Mouse (Mus musculus) heart, postnatal 36 days (tissue): ENCODE measurements at regions not wholly inside any gene's neighbourhood (a gene's known extent, or its start where the extent isn't known, plus 50 kb on each side); places are given as distances from the start of the nearest gene placed in this dataset.

Source experiments
- DNase-seq, 2 experiments: peaks; one replicate each; pipeline ENCODE4 v3.0.0; 2021 to 2022
- intact Hi-C: fragments of 180-260 bp; cut with DNase I; formaldehyde crosslinking; loops from one replicate; pipeline ENCODE4 v1.15.1; 2025

- no peak for DNase-seq
- intact Hi-C loops: no loop called here
These were observed 198.2 kb upstream of the Ppp2r2d start for GRCm38 (mm10) chr7:138647636-138648035.

- intact Hi-C loops: no loop called here
- no peak for DNase-seq
These were observed 205.2 kb upstream of the Ppp2r2d start for GRCm38 (mm10) chr7:138640492-138641165.

- DNase-seq: no peak
- intact Hi-C loops: no loop called here
These were observed 206.3 kb upstream of the Ppp2r2d start for GRCm38 (mm10) chr7:138639541-138639940.

- intact Hi-C loops: no loop called here
- DNase-seq: no peak
These were observed 219.8 kb upstream of the Ppp2r2d start for GRCm38 (mm10) chr7:138626061-138626460.

GRCm38 (mm10) chr7:138620896-138621655 is 223.5 kb upstream of the Tcerg1l start:
- DNase-seq: no peak

GRCm38 (mm10) chr7:138620080-138620684 is 222.7 kb upstream of the Tcerg1l start:
- DNase-seq: no peak
- intact Hi-C loops: no loop called here

More at GRCm38 (mm10) chr7:138620896-138621655, 223.5 kb upstream of the Tcerg1l start:
- intact Hi-C loops: no loop called here

GRCm38 (mm10) chr7:138616468-138616867 is 218.9 kb upstream of the Tcerg1l start:
- intact Hi-C loops: loop anchor here (10.0 kb wide), 1 partner anchor 62 kb away; no protein-coding TSS in a partner anchor
- DNase-seq: no peak

- intact Hi-C loops: loop anchor here (10.0 kb wide), 1 partner anchor 55 kb away; no protein-coding TSS in a partner anchor
- no peak for DNase-seq
These were observed 212.1 kb upstream of the Tcerg1l start for GRCm38 (mm10) chr7:138609605-138610004.

- intact Hi-C loops: no loop called here
- DNase-seq: no peak
These were observed 211.6 kb upstream of the Tcerg1l start for GRCm38 (mm10) chr7:138609124-138609523.

GRCm38 (mm10) chr7:138606363-138606964 is 208.9 kb upstream of the Tcerg1l start:
- no peak for DNase-seq
- intact Hi-C loops: no loop called here

GRCm38 (mm10) chr7:138605923-138606322 is 208.4 kb upstream of the Tcerg1l start:
- intact Hi-C loops: no loop called here
- DNase-seq: no peak

- intact Hi-C loops: no loop called here
- DNase-seq: no peak
These were observed 204.2 kb upstream of the Tcerg1l start for GRCm38 (mm10) chr7:138601749-138602148.

GRCm38 (mm10) chr7:138593344-138593743 is 195.8 kb upstream of the Tcerg1l start:
- no peak for DNase-seq
- intact Hi-C loops: no loop called here

GRCm38 (mm10) chr7:138567352-138567751 is 169.8 kb upstream of the Tcerg1l start:
- no peak for DNase-seq
- intact Hi-C loops: no loop called here

- no peak for DNase-seq
- intact Hi-C loops: loop anchor here (10.0 kb wide), 1 partner anchor 63 kb away; no protein-coding TSS in a partner anchor
These were observed 154.1 kb upstream of the Tcerg1l start for GRCm38 (mm10) chr7:138551629-138552028.

- no peak for DNase-seq
- intact Hi-C loops: no loop called here
These were observed 150.4 kb upstream of the Tcerg1l start for GRCm38 (mm10) chr7:138547881-138548280.

GRCm38 (mm10) chr7:138538048-138538831 is 140.7 kb upstream of the Tcerg1l start:
- intact Hi-C loops: no loop called here
- DNase-seq: no peak

- intact Hi-C loops: no loop called here
- DNase-seq: no peak
These were observed 128.6 kb upstream of the Tcerg1l start for GRCm38 (mm10) chr7:138526143-138526542.

GRCm38 (mm10) chr7:138524936-138525335 is 127.4 kb upstream of the Tcerg1l start:
- DNase-seq: no peak
- intact Hi-C loops: no loop called here

GRCm38 (mm10) chr7:138514171-138514570 is 116.6 kb upstream of the Tcerg1l start:
- no peak for DNase-seq
- intact Hi-C loops: no loop called here
